Mouse (Mus musculus) hindbrain, embryonic 12.5 days (tissue): ENCODE results near the gene 4921504E06Rik. TPM values are rescaled to one million over a fixed set of nuclear protein-coding genes. Genes with fewer than 3 reads are reported as not detected.

Experiments
- ATAC-seq: fragments of 200-750 bp; cut with Nextera tagmentation; 2 replicates; pipeline ENCODE4 v1.8.0; 2017; ENCODE audit warnings: moderate TSS enrichment; ENCODE audit not compliant: low FRiP score
- H3K27ac ChIP-seq: fragments of 300-500 bp; sonication (generic); 2 replicates; pipeline ENCODE4 v1.5.1; 2016; ENCODE audit warnings: mild to moderate bottlenecking
- H3K27me3 ChIP-seq: fragments of 300-500 bp; sonication (generic); 2 replicates; pipeline ENCODE4 v1.6.1; 2016; ENCODE audit warnings: mild to moderate bottlenecking
- H3K36me3 ChIP-seq: fragments of 300-500 bp; sonication (generic); 2 replicates; pipeline ENCODE4 v1.6.1; 2016; ENCODE audit warnings: mild to moderate bottlenecking
- H3K4me1 ChIP-seq: fragments of 300-500 bp; sonication (generic); 2 replicates; pipeline ENCODE4 v1.6.1; 2016
- H3K4me2 ChIP-seq: fragments of 300-500 bp; sonication (generic); replicated peaks from 2 replicates; pipeline ENCODE4 v1.6.1; 2016; ENCODE audit warnings: mild to moderate bottlenecking
- H3K4me3 ChIP-seq: fragments of 300-500 bp; sonication (generic); 2 replicates; pipeline ENCODE4 v1.5.1; 2016; ENCODE audit warnings: mild to moderate bottlenecking
- H3K9ac ChIP-seq: fragments of 300-500 bp; sonication (generic); 2 replicates; pipeline ENCODE4 v1.6.1; 2016; ENCODE audit warnings: mild to moderate bottlenecking, moderate library complexity
- H3K9me3 ChIP-seq: fragments of 300-500 bp; sonication (generic); replicated peaks from 2 replicates; pipeline ENCODE4 v1.6.1; 2016; ENCODE audit warnings: mild to moderate bottlenecking
- WGBS: fragments of 180-500 bp; shearing (Covaris S2); methylation state at CpG from one replicate; pipeline ENCODE4 v1.1.7; 2016; 5-methylcytosine and 5-hydroxymethylcytosine counted together
- polyA plus RNA-seq: library from polyadenylated mRNA; unstranded; fragments of >200 nt; fragmentation: Nextera tagmentation; extraction: Ambion mirVana; gene quantifications from 2 replicates; pipeline ENCODE4 v1.2.1, GENCODE M21; 2016

4921504E06Rik gene
- polyA plus RNA-seq, 1 experiment from 2014 or later: 0.75 TPM

DNA sequence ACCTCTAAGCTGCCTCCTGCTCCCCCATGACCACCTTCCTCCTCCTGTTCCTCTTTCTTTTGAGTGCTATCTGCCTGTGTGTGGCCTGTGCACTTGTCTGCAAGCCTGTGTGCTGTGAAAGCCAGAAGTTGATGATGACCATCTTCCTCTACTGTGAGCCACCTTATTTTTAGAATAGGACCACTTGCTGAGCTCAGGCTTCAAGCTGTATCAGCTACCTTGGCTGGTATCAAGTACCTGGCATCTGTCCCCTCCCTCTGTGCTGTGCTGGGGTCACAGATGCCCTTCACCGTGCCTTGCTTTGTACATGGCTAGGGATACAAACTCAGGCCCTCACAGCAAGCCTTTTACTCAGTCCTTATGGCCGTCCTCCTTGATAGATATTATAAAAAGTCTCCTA lies 2.3 kb downstream of the 4921504E06Rik start:
- ATAC-seq: no peak
- Histone ChIP-seq H3K4me3 (no peak overlapping the region), H3K9me3 (no peaks in the 10 kb centered on the region), H3K9ac (no peak overlapping the region), H3K36me3 (no peaks in the 10 kb centered on the region), H3K27ac (no peak overlapping the region), H3K27me3 (peaks cover 5% of the 10 kb centered on the region; the same call in 1 of the 2 replicates), H3K4me1 (peaks cover 11% of the 10 kb centered on the region), H3K4me2 (no peak overlapping the region)
- 75% methylated on average over 2 of the region's 2 CpGs for WGBS

DNA sequence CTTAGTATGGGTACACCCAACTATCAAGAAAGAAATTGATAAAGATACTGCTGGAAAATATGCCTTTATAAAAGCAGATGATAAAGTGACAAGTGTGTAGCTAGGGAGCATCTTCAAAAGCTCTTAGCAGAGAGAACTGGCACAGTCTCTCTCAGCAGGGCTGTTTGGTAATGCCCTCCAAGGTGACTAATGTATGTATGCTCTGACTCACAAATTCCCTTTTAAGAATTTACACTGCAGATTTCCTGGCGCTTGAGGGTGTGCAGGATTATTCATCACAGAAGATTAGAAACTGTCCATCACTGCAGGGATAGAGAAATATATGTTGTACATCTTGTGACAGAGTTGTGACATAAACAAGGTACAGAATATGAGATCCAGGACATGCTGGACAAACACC lies 12.8 kb downstream of the 4921504E06Rik start:
- no peak for ATAC-seq

DNA sequence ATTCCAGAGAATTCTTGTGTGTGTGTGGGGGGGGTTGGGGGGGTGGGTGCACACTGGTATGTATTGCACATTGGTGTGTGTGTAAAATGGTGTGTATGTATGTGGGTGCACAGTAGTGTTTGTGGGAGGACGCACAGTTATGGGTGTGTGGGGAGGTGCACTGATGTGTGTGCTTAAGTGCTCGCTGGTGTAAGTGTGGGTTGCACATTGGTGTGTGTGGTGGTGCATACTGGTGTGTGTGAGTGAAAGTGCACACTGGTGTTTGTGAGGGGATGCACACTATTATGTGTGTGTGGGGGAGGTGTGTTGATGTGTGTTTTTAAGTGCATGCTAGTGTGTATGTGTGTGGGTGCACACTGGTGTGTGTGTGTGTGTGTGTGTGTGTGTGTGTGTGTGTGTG lies 24.3 kb downstream of the 4921504E06Rik start:
- Histone ChIP-seq H3K4me3 (no peak overlapping the region), H3K9me3 (no peaks in the 10 kb centered on the region; the same call in 1 of the 2 replicates), H3K27me3 (no peaks in the 10 kb centered on the region), H3K4me2 (no peak overlapping the region), H3K36me3 (no peaks in the 10 kb centered on the region), H3K4me1 (no peaks in the 10 kb centered on the region), H3K9ac (no peak overlapping the region), H3K27ac (no peak overlapping the region)
- 86% methylated on average over 2 of the region's 2 CpGs for WGBS
- ATAC-seq: 0 out of 2 replicates have a peak, but pooled peaks have one; percentile 38

More for the DNA sequence above, 12.8 kb downstream of the 4921504E06Rik start:
- Histone ChIP-seq H3K4me2 (no peak overlapping the region), H3K9me3 (no peaks in the 10 kb centered on the region), H3K27me3 (no peaks in the 10 kb centered on the region), H3K9ac (no peak overlapping the region), H3K4me3 (no peak overlapping the region), H3K27ac (no peak overlapping the region), H3K36me3 (no peaks in the 10 kb centered on the region), H3K4me1 (no peaks in the 10 kb centered on the region)
- WGBS: 58% methylated on average over 1 of the region's 1 CpGs

GRCm38 (mm10) chr2:19528797-19529196 lies 24.9 kb downstream of the 4921504E06Rik start:
- WGBS: 0% methylated on average over 1 of the region's 1 CpGs
- Histone ChIP-seq H3K4me3 (no peak overlapping the region), H3K9ac (no peak overlapping the region), H3K4me1 (no peaks in the 10 kb centered on the region), H3K4me2 (no peak overlapping the region), H3K9me3 (no peaks in the 10 kb centered on the region; the same call in 1 of the 2 replicates), H3K36me3 (no peaks in the 10 kb centered on the region), H3K27me3 (no peaks in the 10 kb centered on the region), H3K27ac (no peak overlapping the region)
- no peak for ATAC-seq

GRCm38 (mm10) chr2:19524071-19524470 lies 29.6 kb downstream of the 4921504E06Rik start:
- no peak for ATAC-seq
- Histone ChIP-seq H3K4me3 (no peak overlapping the region), H3K9me3 (no peaks in the 10 kb centered on the region), H3K4me2 (no peak overlapping the region), H3K9ac (no peak overlapping the region), H3K27ac (no peak overlapping the region), H3K27me3 (peaks cover 12% of the 10 kb centered on the region), H3K36me3 (no peaks in the 10 kb centered on the region), H3K4me1 (peaks cover 2% of the 10 kb centered on the region; the same call in 1 of the 2 replicates)
- 82% methylated on average over 5 of the region's 5 CpGs for WGBS

GRCm38 (mm10) chr2:19521662-19522061 lies 32.1 kb downstream of the 4921504E06Rik start:
- peaks cover 6% of the 10 kb centered on the region for H3K4me1 ChIP-seq
- H3K4me3 ChIP-seq: no peak overlapping the region
- no peak overlapping the region for H3K9ac ChIP-seq
- H3K9me3 ChIP-seq: no peaks in the 10 kb centered on the region
- H3K27ac ChIP-seq: no peak overlapping the region
- H3K36me3 ChIP-seq: no peaks in the 10 kb centered on the region
- peaks cover 16% of the 10 kb centered on the region for H3K27me3 ChIP-seq
- H3K4me2 ChIP-seq: no peak overlapping the region
- WGBS: 37% methylated on average over 7 of the region's 7 CpGs
- ATAC-seq: no peak

GRCm38 (mm10) chr2:19520617-19521016 lies 33.1 kb downstream of the 4921504E06Rik start:
- Histone ChIP-seq H3K36me3 (no peaks in the 10 kb centered on the region), H3K4me1 (peaks cover 6% of the 10 kb centered on the region), H3K9ac (no peak overlapping the region), H3K9me3 (no peaks in the 10 kb centered on the region), H3K4me2 (no peak overlapping the region), H3K27ac (no peak overlapping the region), H3K4me3 (no peak overlapping the region), H3K27me3 (peaks cover 16% of the 10 kb centered on the region)
- 76% methylated on average over 2 of the region's 2 CpGs for WGBS
- ATAC-seq: 0 out of 2 replicates have a peak, but pooled peaks have one; percentile 26

DNA sequence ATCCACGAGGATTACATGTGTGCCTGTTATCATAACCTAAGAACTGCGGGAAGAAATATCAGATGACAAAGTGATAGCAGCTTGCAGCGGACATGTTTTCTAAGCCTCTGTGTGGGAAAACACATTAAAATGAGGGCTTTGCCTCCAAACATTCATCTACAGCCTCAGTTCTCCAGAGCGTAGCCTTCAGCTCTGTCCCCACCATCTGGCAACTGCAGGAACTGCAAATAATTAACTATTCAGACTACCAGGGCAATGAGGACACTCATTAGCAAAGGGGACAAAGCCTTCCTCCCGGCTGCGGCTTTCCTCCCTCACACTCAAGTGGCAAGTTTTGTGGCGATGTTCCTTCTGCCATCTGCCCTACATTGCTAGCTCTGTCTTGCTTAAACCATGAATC lies 33.9 kb downstream of the 4921504E06Rik start:
- Histone ChIP-seq H3K4me1 (peaks cover 6% of the 10 kb centered on the region), H3K4me2 (no peak overlapping the region), H3K9ac (no peak overlapping the region), H3K9me3 (no peaks in the 10 kb centered on the region), H3K27ac (no peak overlapping the region), H3K27me3 (peaks cover 16% of the 10 kb centered on the region), H3K4me3 (no peak overlapping the region), H3K36me3 (no peaks in the 10 kb centered on the region)
- ATAC-seq: peak; percentile 78
- WGBS: 6% methylated on average over 7 of the region's 7 CpGs

DNA sequence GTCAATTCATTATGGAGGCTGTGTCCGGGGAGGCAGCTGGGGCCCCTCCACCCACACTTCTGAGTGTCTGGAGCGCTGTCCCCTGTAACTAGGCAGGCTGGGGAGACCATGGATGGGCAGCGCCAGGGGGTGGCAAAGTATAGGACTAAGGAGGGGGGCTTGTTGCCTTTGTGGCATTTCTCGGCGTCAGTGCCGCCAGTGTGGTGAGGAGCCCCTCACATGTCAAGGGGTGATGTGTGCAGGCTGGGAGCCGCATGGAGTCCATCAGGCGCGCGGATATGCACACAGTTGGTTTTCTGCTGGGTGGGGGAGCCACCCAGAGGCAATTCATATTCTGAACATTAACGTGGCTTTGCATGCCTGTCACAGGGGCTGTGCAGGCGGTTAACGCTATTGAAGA lies 35.8 kb downstream of the 4921504E06Rik start:
- Histone ChIP-seq H3K9ac (peak overlapping the region; percentile 2; the same call in 1 of the 2 replicates), H3K36me3 (no peaks in the 10 kb centered on the region), H3K4me3 (no peak overlapping the region), H3K4me1 (peaks cover 6% of the 10 kb centered on the region), H3K9me3 (no peaks in the 10 kb centered on the region), H3K4me2 (peak overlapping the region; percentile 36), H3K27me3 (peaks cover 20% of the 10 kb centered on the region), H3K27ac (no peak overlapping the region)
- WGBS: 29% methylated on average over 13 of the region's 13 CpGs
- peak; percentile 77 for ATAC-seq

GRCm38 (mm10) chr2:19512381-19512780 lies 41.3 kb downstream of the 4921504E06Rik start:
- Histone ChIP-seq H3K4me2 (no peak overlapping the region), H3K4me1 (no peaks in the 10 kb centered on the region)
- WGBS: 64% methylated on average over 5 of the region's 5 CpGs

DNA sequence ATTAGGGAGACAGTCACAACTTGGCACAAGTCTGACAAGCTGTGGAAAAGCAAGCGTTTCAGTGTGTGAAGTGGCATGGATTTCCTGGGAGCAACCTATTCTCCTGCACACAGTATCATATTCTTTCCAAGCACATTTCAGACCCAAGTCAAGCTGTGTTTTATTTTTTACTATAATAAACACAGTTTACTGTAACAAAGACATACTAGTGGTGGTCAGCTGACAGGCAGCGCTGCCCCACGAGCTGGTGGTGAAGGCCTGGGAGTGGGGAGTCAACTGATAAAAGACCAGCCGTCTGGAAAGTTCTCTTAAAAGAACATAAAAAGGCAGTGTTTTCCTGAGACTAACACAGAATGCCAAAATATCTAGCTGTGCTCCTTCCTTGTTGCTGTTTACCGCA lies 42.7 kb downstream of the 4921504E06Rik start:
- Histone ChIP-seq H3K9ac (no peak overlapping the region), H3K27me3 (0 out of 2 replicates have a peak, but pooled peaks cover 5% of the 10 kb centered on the region), H3K4me3 (no peak overlapping the region), H3K36me3 (no peaks in the 10 kb centered on the region), H3K4me2 (no peak overlapping the region), H3K27ac (no peak overlapping the region), H3K9me3 (no peaks in the 10 kb centered on the region), H3K4me1 (no peaks in the 10 kb centered on the region)
- ATAC-seq: no peak
- 49% methylated on average over 5 of the region's 5 CpGs for WGBS

More at GRCm38 (mm10) chr2:19512381-19512780, 41.3 kb downstream of the 4921504E06Rik start:
- Histone ChIP-seq H3K36me3 (no peaks in the 10 kb centered on the region), H3K9ac (no peak overlapping the region), H3K27ac (no peak overlapping the region), H3K9me3 (no peaks in the 10 kb centered on the region), H3K27me3 (0 out of 2 replicates have a peak, but pooled peaks cover 5% of the 10 kb centered on the region), H3K4me3 (no peak overlapping the region)
- no peak for ATAC-seq

GRCm38 (mm10) chr2:19505744-19506143 lies 48.0 kb downstream of the 4921504E06Rik start:
- Histone ChIP-seq H3K4me3 (no peak overlapping the region), H3K27me3 (no peaks in the 10 kb centered on the region), H3K4me1 (no peaks in the 10 kb centered on the region), H3K4me2 (no peak overlapping the region), H3K36me3 (no peaks in the 10 kb centered on the region), H3K9me3 (no peaks in the 10 kb centered on the region), H3K9ac (no peak overlapping the region), H3K27ac (no peak overlapping the region)
- no peak for ATAC-seq
- 93% methylated on average over 1 of the region's 1 CpGs for WGBS

DNA sequence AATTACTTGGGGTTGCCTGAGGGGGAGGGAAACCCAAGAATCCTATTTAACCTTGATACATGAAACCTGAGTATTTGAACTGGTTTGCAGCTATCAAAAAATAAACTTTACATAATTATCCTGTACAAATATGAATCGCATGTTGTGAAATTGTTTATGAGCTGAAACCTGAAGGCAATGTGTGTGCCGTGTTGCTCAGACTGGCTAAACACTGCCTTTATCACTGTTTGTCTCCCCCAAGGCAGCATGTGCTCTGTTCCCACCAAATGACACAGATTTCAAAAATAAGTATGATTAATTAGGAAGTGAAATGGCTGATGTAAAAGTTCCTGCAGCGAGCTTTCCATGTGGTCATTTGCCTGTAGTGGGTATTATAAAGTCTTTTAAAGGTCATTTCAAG lies 63.5 kb downstream of the 4921504E06Rik start:
- no peaks in the 10 kb centered on the region for H3K27me3 ChIP-seq
- 85% methylated on average over 3 of the region's 3 CpGs for WGBS
- H3K27ac ChIP-seq: no peak overlapping the region
- no peak overlapping the region for H3K9ac ChIP-seq
- H3K36me3 ChIP-seq: no peaks in the 10 kb centered on the region
- H3K9me3 ChIP-seq: no peaks in the 10 kb centered on the region
- H3K4me3 ChIP-seq: no peak overlapping the region
- no peaks in the 10 kb centered on the region for H3K4me1 ChIP-seq
- ATAC-seq: no peak
- no peak overlapping the region for H3K4me2 ChIP-seq
